Mouse (Mus musculus) layer of hippocampus, postnatal 25 days (tissue): ENCODE measurements around the gene Wdfy4. TPM values are rescaled to one million over a fixed set of nuclear protein-coding genes. Genes with fewer than 3 reads are reported as not detected.
A peak's percentile ranks its signal among the peaks of the same experiment; 100 is the strongest.

Experiments
- DNase-seq, 2 experiments: peaks; one replicate each; pipeline ENCODE4 v3.0.0; 2022; ENCODE audit warnings: mixed read lengths in 2 of 2, low spot score in 1 of 2; ENCODE audit errors: extremely low spot score in 1 of 2
- total RNA-seq, 2 experiments: library from RNA; stranded (reverse); gene quantifications; 2 replicates each; pipeline ENCODE4 v1.2.3; 2021

The Wdfy4 gene
- total RNA-seq, 2 experiments from 2014 or later, result 2.2 to 3.2 TPM

DNA sequence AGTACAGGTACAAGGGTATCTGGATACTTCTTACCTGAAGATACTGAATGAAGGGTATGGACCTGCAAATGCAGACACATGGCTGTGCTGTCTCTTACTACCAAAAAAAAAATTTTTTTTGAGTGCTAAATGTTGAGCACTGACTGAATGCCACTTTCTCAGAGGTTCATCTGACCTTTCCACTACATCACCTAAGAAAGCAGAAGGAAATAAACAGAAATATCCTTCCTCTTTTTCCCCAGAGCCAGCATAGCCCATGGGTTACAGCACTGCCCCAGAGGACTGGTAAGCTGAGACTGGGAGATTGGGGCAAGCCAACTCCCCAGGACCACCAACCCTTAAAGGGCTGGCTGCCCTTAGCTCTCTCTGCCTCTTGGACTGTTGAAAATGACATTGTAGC, 8.5 kb upstream of the Wdfy4 start:
- DNase-seq, result no peak

DNA sequence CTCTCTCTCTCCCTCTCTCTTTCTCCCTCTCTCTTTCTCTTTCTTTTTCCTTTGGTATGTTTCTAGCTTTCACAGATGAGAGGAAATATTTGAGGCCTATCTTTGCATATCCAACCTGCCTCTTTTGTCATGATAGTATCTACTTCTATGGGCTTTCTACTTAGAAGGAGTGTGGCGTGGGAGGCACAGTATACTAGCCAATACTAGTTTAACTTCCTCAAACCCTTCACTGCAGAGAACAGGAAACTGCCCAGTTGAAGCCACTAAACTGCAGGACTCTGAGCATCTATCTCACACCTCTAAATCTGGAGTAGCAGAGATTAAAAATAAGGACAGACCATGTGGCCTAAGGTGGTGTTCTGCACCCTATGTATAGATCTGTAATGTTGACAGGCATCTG, 5.3 kb upstream of the Wdfy4 start:
- no peak for DNase-seq

DNA sequence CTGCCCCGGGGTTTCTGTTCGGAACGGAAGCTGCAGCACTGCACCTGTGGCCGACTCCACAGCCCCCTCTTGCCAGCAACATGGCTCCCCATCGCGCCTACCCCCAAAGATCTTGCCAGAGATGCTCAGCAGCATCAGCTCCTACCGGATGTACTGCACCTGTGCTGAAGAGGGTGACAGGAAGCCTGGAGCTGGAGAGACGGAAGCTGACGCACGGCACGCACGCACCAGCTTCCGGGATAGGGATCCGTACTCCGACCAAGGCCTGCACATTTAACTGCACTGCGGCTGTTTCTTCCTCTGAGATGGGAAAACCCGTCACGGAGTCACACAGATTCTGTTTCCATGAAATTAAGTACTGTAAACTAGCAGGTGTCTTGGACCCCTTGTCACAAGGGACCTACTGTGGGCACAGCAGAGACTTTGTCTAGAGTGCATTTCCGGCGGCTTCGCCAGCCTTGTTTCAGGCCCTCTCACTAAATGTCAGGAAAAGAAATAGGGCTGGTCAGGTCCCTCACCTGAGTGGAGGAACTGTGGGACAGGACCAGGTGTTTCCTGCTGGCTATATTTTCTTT, 4.6 kb upstream of the Wdfy4 start:
- no peak for DNase-seq

DNA sequence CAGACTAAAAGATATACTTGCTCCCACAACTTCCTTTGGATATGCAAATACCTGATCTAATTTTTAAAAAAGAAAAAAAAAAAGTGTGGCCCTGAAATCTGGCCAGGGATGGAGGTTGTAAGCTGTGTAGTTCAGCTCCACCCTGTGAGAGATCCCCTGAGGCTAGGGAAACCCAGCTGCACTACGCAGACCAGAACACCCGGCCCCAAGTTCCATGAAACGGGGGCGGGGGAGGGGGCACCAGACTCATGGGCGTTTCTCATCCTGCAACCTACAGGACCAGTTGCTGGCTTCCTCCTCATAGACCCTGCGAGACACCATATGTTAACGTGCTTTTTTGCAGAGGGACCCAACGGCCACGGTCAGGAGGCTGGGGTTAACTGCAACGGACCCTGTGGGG, 3.9 kb upstream of the Wdfy4 start:
- DNase-seq, result no peak

- DNase-seq, result no peak
Observed at GRCm38 (mm10) chr14:33187201-33187600, 1.9 kb upstream of the Wdfy4 start.

DNA sequence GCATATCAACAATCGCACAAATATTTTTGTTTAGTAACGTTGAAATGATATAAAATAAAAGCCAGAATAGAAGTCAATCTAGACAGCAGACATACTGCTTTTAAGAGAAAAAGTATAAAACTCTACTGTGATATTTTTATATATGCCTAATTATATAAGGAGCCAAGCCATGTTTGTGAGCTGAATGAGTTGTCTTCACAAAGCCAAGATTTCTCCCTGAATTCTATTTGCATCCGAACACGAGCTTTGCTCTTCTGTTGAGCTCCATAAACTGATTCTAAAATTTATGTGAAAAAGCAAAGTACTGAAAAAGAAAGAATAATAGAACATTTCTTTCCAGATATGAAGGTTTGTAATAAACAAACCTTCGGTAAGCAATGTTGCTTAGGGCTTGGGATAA, 5.2 kb downstream of the Wdfy4 start:
- no peak for DNase-seq

- DNase-seq, result no peak
Observed at GRCm38 (mm10) chr14:33175059-33175821, 10.1 kb downstream of the Wdfy4 start.

- no peak for DNase-seq
Observed at GRCm38 (mm10) chr14:33171942-33172341, 13.4 kb downstream of the Wdfy4 start.

DNA sequence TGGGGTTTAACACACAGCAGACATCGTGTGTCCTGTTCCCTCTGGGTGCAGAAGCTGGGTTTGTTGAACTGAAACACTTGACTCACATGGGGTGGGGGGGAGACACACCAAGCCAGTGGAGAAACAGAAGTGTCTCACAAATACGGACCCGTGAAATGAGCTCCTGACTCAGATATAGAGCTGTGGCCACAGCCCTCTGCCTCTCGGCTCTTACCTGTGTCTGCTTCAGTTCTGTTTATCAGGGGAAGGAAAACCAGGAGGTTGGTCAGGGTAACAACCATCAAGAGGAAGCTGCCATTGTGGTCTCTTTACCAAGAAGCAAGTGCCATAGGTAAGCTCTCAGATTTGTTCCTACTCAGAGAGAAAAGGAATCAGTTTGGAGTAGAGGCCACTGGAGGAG, 16.6 kb downstream of the Wdfy4 start:
- DNase-seq, result no peak

DNA sequence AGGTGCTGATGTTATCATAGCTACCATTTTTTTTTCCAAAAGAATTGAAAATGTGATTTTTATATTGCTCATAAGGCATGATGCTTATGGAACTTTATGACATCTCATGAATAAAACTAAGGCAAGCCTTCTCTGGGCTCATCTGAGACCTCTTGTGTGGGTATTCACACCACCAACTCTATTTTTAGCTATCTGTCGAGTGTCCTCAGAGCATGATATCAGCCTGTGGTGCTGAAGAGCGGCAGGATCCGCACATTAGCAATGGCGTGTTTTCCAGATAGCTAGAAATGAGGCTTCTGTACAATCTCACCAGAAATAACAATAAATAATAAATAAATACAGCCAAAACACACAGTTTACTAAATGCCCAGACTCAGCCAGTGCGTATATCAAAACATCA, 23.1 kb downstream of the Wdfy4 start:
- DNase-seq, result no peak

DNA sequence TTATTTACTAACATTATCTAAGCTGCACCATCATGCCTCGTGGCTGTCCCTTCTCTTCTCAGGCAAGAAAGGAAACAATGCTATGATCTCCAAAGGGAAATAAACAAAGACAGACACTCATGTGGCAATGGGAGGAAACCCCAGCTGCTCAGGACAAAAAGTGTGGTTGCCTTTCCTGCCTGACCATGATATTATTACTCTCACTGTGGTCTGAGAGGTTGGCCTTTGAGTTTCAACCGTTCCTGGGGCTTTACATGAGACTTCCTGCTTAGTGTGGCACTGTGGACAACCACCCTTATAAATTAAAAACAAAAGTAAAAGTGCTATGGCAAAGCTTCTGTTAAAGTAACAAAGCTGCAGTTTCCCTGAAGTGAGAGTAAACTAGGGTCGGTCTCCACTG, 27.0 kb downstream of the Wdfy4 start:
- no peak for DNase-seq

GRCm38 (mm10) chr14:33152941-33153340, 32.4 kb downstream of the Wdfy4 start:
- peak in 1 of 2 experiments; percentile 39 for DNase-seq

DNA sequence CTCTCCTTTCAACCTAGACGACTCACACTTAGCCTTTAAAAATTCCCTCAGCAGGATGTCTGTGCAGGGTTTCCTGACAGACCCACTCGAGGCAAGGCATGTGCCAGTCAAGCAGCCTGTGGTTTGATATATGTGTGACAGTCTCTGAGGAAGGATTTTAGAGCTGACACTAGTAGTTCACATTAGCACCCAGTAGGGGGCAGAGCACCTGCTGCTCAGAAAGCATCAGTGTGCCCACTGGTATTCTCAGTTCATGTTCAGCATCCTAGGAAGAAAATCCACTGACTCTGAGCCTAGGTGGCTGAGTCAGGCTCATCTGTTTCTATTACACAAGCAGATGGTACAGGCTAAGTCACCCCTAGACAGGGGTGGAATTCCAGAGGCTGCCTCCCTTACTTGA, 39.0 kb downstream of the Wdfy4 start:
- peak in 1 of 2 experiments; percentile 34 for DNase-seq

- no peak for DNase-seq
Observed at GRCm38 (mm10) chr14:33136843-33137242, 48.5 kb downstream of the Wdfy4 start.

GRCm38 (mm10) chr14:33135170-33135569, 50.1 kb downstream of the Wdfy4 start:
- no peak for DNase-seq

DNA sequence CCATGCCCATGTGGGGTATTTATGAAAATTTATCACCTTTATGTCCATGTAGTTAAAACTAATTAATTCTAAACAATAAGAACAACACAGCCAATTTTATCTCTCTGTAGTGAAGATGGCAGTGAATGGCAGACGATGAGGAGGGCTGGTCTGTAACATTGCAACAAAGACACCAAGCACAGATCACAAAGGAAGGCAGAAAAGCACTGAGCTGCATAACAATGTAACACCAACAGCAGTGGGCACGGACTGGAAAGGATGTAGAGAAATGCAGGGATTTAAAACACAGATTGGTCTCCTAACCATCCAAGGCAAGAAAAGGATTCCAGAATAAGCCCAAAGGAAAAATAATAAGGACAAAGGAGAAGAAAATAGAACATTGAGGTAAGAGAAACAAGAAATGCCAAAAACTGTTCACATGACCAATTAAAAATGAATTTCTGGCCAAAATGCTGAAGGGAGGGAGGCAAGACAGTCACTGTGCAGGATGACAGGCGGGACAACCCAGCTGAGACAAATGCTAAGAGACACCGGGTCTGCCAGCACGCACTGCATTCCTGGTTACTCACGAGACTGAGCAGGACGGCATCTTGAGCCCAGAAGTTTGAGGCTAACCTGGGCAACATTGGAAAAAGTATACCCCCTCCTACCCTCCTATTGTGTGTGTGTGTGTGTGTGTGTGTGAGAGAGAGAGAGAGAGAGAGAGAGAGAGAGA, 54.1 kb downstream of the Wdfy4 start:
- no peak for DNase-seq

DNA sequence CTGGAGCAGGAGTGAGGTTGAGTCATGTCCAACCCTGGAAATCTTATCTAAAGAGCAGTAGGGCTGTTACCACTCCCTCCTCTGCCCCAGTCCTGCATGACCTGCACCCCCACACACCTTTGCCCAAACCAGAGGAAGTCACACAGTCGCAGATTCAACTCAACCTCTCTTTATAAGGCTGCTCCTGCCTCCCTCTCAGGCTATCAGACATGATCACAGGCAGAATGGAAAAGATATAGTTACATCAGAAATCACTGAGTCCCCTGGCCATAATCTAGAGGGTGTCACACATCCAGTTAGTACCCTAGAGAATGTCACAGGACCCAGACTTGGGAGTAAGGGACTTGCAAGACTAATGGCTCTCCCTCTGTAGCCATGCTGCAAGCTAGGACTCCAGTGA, 68.7 kb downstream of the Wdfy4 start:
- DNase-seq, result no peak

GRCm38 (mm10) chr14:33104809-33105208, 80.5 kb downstream of the Wdfy4 start:
- no peak for DNase-seq

DNA sequence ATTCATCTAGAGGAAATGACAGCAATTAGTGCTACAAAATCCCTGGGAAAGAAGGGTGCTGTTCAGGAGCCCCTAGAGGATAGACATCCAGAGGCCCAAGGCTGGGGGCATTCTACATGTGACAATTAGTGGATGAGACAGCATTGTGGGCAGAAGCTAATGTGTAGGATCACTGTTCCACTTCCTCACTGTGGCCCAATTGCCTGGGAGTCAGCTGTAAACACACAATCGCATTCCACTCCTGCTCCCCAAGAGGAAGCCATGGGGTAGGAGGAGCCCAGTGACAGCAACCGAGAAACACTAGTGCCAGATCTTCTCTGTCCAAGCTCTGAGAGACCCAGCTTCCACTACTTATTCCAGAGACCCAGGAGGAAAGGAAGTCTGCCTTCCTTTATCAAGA, 83.7 kb downstream of the Wdfy4 start:
- no peak for DNase-seq

DNA sequence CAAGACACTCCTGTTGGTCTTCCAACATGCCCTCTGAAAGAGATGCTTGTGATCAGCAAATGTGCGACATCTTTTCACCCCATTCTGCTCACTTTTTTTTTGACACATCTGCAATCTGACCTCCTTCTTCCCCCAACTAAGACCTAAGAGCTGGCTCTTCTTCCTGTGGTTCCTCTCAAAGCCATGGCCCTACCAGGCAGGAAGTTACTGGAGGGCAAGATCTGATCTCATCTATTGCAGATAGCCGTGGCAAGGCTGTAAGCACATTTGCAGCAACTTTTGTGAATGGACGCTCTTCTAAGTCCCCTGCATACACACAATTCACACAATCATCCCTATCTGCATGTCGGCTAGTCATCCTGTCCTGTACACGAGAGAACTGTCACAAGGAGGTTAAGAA, 85.4 kb downstream of the Wdfy4 start:
- no peak for DNase-seq

- DNase-seq, result no peak
Observed at GRCm38 (mm10) chr14:33099111-33099510, 86.2 kb downstream of the Wdfy4 start.

DNA sequence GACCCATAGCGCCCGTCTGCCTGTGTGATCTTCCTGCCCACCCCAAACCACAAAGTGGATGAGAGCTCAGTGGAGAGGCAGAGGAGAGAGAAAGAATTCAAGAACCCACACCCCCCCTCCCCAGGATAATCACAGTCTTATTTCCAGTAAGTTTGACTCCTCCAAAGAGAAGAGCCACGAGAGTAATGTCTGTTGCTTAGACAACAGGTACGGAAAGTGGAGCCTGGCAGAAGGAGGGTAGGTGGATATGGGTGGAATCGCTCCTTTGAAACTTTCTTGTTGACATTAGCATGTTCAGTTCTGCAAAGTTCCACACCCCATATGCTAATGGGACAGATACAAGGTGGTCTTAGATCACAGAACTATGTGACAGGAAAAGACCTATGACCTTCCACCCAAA, 88.8 kb downstream of the Wdfy4 start:
- no peak for DNase-seq
